Mouse (Mus musculus) kidney, postnatal 0 days (tissue): ENCODE data around the gene Cadps2. TPM values are rescaled to one million over a fixed set of nuclear protein-coding genes. Genes with fewer than 3 reads are reported as not detected.
A peak's percentile ranks its signal among the peaks of the same experiment; 100 is the strongest.

Experiments used
- ATAC-seq: fragments of 200-750 bp; cut with Nextera tagmentation; replicated peaks from 2 replicates; pipeline ENCODE4 v1.8.0; 2017; ENCODE audit warnings: low read depth, moderate number of reproducible peaks, moderate TSS enrichment, moderate library complexity; ENCODE audit not compliant: low FRiP score
- DNase-seq: peaks from one replicate; pipeline ENCODE4 v3.0.0-alpha.2; 2016; ENCODE audit warnings: low spot score
- H3K27ac ChIP-seq: fragments of 300-500 bp; sonication (generic); 2 replicates; pipeline ENCODE4 v1.5.1; 2014; ENCODE audit warnings: mild to moderate bottlenecking
- H3K27me3 ChIP-seq: fragments of 300-500 bp; sonication (generic); 2 replicates; pipeline ENCODE4 v1.6.1; 2014; ENCODE audit warnings: low read length, mixed read lengths; ENCODE audit not compliant: insufficient read depth
- H3K36me3 ChIP-seq: fragments of 300-500 bp; sonication (generic); 2 replicates; pipeline ENCODE4 v1.6.1; 2014; ENCODE audit warnings: low read length, mixed read lengths; ENCODE audit not compliant: insufficient read depth
- H3K4me1 ChIP-seq: fragments of 300-500 bp; sonication (generic); replicated peaks from 2 replicates; pipeline ENCODE4 v1.6.1; 2014; ENCODE audit warnings: antibody characterized with exemption, low read length, mixed read lengths; ENCODE audit not compliant: insufficient read depth
- H3K4me2 ChIP-seq: fragments of 300-500 bp; sonication (generic); 2 replicates; pipeline ENCODE4 v1.6.1; 2014; ENCODE audit warnings: mild to moderate bottlenecking, low read length, moderate library complexity, mixed read lengths
- H3K4me3 ChIP-seq: fragments of 300-500 bp; sonication (generic); replicated peaks from 2 replicates; pipeline ENCODE4 v1.5.1; 2014; ENCODE audit warnings: low read depth, low read length
- H3K9ac ChIP-seq: fragments of 300-500 bp; sonication (generic); 2 replicates; pipeline ENCODE4 v1.6.1; 2014; ENCODE audit warnings: low read depth, low read length
- H3K9me3 ChIP-seq: fragments of 300-500 bp; sonication (generic); replicated peaks from 2 replicates; pipeline ENCODE4 v1.6.1; 2016; ENCODE audit warnings: low read length, inconsistent platforms, mixed read lengths
- CTCF ChIP-seq: IDR thresholded peaks from 2 replicates; pipeline ENCODE4 v1.5.1; 2016; ENCODE audit warnings: antibody characterized with exemption, low read depth, mild to moderate bottlenecking, moderate library complexity
- WGBS: fragments of 180-500 bp; shearing (Covaris S2); extraction: QIAGEN DNeasy Blood & Tissue Kit; methylation state at CpG from one replicate; pipeline ENCODE4 v1.1.7; 2014; 5-methylcytosine and 5-hydroxymethylcytosine counted together
- polyA plus RNA-seq: library from polyadenylated mRNA; unstranded; fragments of >200 nt; fragmentation: Nextera tagmentation; extraction: Ambion mirVana; gene quantifications from 2 replicates; pipeline ENCODE4 v1.2.1, GENCODE M21; 2015

Cadps2 gene
- polyA plus RNA-seq, 1 experiment from 2014 or later: 10.1 TPM

DNA sequence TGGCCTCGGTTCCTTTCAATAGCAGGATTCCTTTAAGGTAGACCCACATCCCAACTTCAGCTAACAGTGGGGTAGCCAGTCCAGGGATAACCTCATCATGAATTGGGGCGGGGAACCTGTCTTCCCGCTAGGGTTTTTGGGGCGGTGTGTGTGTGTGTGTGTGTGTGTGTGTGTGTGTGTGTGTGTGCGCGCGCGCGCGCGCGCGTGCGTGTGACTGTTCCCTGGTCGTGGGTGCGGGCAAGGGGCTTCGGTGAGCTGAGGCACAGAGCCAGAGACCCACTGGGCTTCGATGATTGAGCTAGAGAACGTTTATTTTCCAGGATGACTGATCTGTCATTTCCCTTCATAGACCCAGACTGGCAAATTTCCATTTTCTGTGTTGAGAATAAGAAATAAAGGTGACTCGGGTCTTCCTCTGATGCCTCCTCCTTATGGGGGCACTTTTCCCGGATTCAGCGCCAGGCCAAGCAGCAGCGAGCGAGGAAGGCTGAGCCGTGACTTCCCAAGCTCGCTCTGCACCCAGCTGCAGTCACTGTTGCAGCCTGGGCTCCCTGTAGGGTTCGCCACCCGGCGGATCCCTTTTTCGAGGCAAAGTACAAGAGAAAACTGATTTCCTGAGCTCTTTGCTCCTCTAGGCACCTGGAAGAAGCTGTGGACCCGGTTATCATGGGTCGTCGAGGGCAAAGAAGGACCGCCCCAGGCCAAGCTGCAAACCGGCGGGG lies 579.0 kb downstream of the Cadps2 start:
- Histone ChIP-seq H3K4me2 (no peak overlapping the region), H3K36me3 (no peaks in the 10 kb centered on the region), H3K4me3 (no peak overlapping the region), H3K9ac (no peak overlapping the region), H3K27me3 (peaks cover 67% of the 10 kb centered on the region), H3K9me3 (no peaks in the 10 kb centered on the region), H3K4me1 (0 out of 2 replicates have a peak, but pooled peaks cover 3% of the 10 kb centered on the region), H3K27ac (no peak overlapping the region)
- 2% methylated on average over 36 of the region's 36 CpGs for WGBS
- DNase-seq (no peak), ATAC-seq (no peak)
- TF ChIP-seq CTCF: no peak

DNA sequence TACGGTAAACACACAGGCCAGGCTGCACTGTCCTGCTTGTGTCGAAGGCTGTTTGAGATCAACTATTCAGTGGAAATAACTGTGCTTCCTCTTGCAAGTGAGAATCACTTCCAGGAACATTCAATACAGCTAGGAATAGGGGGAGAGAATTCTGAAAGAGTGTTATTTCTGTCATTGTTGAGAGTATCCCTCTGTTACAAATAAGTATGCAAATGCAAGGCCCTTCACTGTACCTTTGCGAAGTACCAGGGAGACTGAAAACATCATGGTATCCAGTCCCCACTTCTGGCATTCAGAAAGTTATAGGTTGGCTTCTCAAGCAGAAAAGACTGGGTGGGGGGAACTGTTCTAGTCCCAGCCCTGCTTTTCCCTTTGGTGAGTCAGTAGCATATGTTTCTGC lies 581.2 kb downstream of the Cadps2 start:
- WGBS: 12% methylated on average over 3 of the region's 3 CpGs
- Histone ChIP-seq H3K27me3 (peaks cover 83% of the 10 kb centered on the region), H3K9me3 (no peaks in the 10 kb centered on the region), H3K4me2 (no peak overlapping the region), H3K4me3 (no peak overlapping the region), H3K9ac (no peak overlapping the region), H3K27ac (no peak overlapping the region), H3K4me1 (0 out of 2 replicates have a peak, but pooled peaks cover 6% of the 10 kb centered on the region), H3K36me3 (no peaks in the 10 kb centered on the region)
- no peak for DNase-seq
- TF ChIP-seq CTCF: no peak
- no peak for ATAC-seq

DNA sequence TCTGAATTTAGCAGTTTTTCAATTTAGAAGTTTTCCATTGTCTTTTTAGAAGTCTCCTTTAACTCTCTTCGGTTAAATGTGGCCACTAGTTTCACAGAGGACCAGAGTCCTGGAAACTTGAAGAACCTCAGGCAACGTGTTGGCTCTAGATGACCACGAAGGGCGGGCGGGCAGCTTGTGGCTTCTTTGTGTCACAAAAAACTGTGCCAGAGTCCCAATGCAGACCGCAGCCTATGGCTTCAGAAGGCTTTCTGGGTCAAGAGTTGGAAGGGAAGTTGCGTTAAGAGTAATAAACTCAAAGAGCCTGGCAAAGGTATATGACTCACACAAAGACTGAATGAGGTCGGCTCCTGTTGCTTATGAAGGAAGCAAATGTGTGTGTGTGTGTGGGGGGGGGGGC lies 584.1 kb downstream of the Cadps2 start:
- Histone ChIP-seq H3K9me3 (no peaks in the 10 kb centered on the region), H3K36me3 (no peaks in the 10 kb centered on the region), H3K27ac (no peak overlapping the region), H3K4me3 (no peak overlapping the region), H3K9ac (no peak overlapping the region), H3K4me1 (0 out of 2 replicates have a peak, but pooled peaks cover 3% of the 10 kb centered on the region), H3K4me2 (no peak overlapping the region), H3K27me3 (peaks cover 86% of the 10 kb centered on the region)
- WGBS: 2% methylated on average over 8 of the region's 8 CpGs
- no peak for TF ChIP-seq CTCF
- DNase-seq: no peak
- ATAC-seq: no peak

DNA sequence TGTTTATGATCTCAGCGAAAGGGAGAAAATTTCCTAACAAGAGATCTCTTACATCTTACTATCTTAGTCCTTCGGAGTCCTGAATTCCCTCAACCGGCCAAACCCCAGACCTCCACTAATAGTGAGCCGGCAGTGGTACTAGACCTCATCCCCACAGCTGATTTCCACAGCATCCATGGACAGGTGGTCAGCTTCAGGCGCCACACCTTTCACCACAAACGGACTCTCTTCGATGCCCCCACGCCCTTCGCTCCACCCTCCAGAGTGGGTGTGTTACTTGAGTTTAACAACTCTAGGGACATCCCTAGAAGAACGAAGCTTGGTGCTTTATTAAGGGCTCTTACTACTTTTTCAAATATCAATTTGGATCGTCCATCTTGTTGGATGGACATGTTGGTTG lies 584.6 kb downstream of the Cadps2 start:
- no peak for DNase-seq
- H3K27ac ChIP-seq: no peak overlapping the region
- TF ChIP-seq CTCF: no peak
- H3K9me3 ChIP-seq: no peaks in the 10 kb centered on the region
- H3K4me1 ChIP-seq: 0 out of 2 replicates have a peak, but pooled peaks cover 3% of the 10 kb centered on the region
- ATAC-seq: no peak
- no peak overlapping the region for H3K9ac ChIP-seq
- H3K4me3 ChIP-seq: no peak overlapping the region
- H3K36me3 ChIP-seq: no peaks in the 10 kb centered on the region
- 3% methylated on average over 11 of the region's 11 CpGs for WGBS
- peaks cover 87% of the 10 kb centered on the region for H3K27me3 ChIP-seq
- H3K4me2 ChIP-seq: no peak overlapping the region

DNA sequence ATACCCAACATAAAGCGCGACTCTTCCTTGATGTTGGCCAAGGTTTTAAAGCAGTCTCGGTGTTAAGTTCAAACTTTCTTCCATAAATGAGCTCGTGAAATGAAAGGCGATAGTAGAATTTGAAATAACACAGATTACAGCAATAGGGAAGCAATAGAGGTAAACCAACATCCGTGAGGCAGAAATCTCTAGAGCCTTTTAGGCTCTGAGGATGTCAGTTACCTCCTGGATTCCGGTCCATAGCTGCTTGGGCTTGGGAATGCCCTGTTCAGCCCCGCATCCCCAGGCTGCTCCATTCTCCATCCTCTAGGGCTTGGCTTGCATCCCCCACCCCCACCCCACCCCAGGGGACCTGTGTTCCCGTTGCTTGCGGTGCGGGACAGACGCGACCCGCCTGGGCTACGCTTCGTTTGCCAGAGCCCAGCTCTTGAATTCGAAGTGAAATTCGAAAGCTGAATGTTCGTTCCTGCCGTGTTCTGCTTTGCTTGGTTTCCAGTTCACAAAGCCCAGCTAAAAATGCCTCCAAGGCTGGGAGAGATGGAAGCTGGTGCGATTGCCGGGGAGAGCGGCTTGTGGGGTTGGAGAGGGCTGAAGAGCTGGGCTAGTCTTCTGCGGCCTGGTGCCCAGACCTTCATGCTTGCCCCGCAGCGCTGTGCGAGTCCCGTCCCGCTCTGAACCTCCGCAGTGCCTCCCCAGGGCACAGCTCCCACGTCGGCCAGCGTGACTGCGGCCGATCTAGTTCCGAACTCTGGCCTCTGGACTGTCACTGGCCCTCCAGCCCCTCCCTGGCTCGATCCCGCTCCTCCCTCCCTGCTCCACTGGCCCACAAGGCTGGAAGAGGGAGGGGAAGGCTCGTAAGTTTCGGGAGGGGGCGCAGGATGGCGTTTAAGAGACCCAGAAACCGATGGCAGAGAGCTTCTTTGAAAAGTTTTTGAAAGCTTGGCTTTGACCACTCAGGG lies 585.6 kb downstream of the Cadps2 start:
- H3K36me3 ChIP-seq: no peaks in the 10 kb centered on the region
- peaks cover 87% of the 10 kb centered on the region for H3K27me3 ChIP-seq
- H3K9me3 ChIP-seq: no peaks in the 10 kb centered on the region
- DNase-seq (no peak), ATAC-seq (peak; percentile 43)
- H3K27ac ChIP-seq: no peak overlapping the region
- H3K4me2 ChIP-seq: no peak overlapping the region
- WGBS: 2% methylated on average over 43 of the region's 43 CpGs
- no peak overlapping the region for H3K4me3 ChIP-seq
- no peak for TF ChIP-seq CTCF
- H3K4me1 ChIP-seq: peaks cover 5% of the 10 kb centered on the region; the same call in 1 of the 2 replicates
- no peak overlapping the region for H3K9ac ChIP-seq
